Mouse (Mus musculus) heart, postnatal 0 days (tissue): ENCODE measurements around the gene Trim16.

Source experiments
- CTCF ChIP-seq: IDR thresholded peaks from 2 replicates; pipeline ENCODE4 v1.5.1; 2016; ENCODE audit warnings: antibody characterized with exemption, control low read depth, low read depth
- EP300 ChIP-seq: IDR thresholded peaks from 2 replicates; pipeline ENCODE4 v1.6.1; 2016; ENCODE audit warnings: antibody characterized with exemption, low read depth

GRCm38 (mm10) chr11:62891763-62892162, 71.7 kb downstream of the Trim16 start:
- TF ChIP-seq EP300: no peak
- no peak for TF ChIP-seq CTCF
